Mouse (Mus musculus): Measurements from ENCODE around the gene Adamts7.

GRCm38 (mm10) chr9:90133562-90134355 lies 29.1 kb upstream of the Adamts7 start:
- TF ChIP-seq POLR2A (IDR thresholded peaks at IDR 0.05; ENCODE audit: low read depth, low read length) (no peak), CTCF (IDR thresholded peaks at IDR 0.05; ENCODE audit: extremely low read depth, insufficient read depth, insufficient read length, insufficient replicate concordance) (no peak)

Data from spleen, adult 2 months (tissue).